Mouse (Mus musculus) hindbrain, embryonic 12.5 days (tissue): ENCODE results near the gene Tmem189. TPM values are rescaled to one million over a fixed set of nuclear protein-coding genes. Genes with fewer than 3 reads are reported as not detected.

ENCODE experiments used
- ATAC-seq: fragments of 200-750 bp; cut with Nextera tagmentation; 2 replicates; pipeline ENCODE4 v1.8.0; 2017; ENCODE audit warnings: moderate TSS enrichment; ENCODE audit not compliant: low FRiP score
- H3K27ac ChIP-seq: fragments of 300-500 bp; sonication (generic); 2 replicates; pipeline ENCODE4 v1.5.1; 2016; ENCODE audit warnings: mild to moderate bottlenecking
- H3K27me3 ChIP-seq: fragments of 300-500 bp; sonication (generic); 2 replicates; pipeline ENCODE4 v1.6.1; 2016; ENCODE audit warnings: mild to moderate bottlenecking
- H3K36me3 ChIP-seq: fragments of 300-500 bp; sonication (generic); 2 replicates; pipeline ENCODE4 v1.6.1; 2016; ENCODE audit warnings: mild to moderate bottlenecking
- H3K4me1 ChIP-seq: fragments of 300-500 bp; sonication (generic); 2 replicates; pipeline ENCODE4 v1.6.1; 2016
- H3K4me2 ChIP-seq: fragments of 300-500 bp; sonication (generic); replicated peaks from 2 replicates; pipeline ENCODE4 v1.6.1; 2016; ENCODE audit warnings: mild to moderate bottlenecking
- H3K4me3 ChIP-seq: fragments of 300-500 bp; sonication (generic); 2 replicates; pipeline ENCODE4 v1.5.1; 2016; ENCODE audit warnings: mild to moderate bottlenecking
- H3K9ac ChIP-seq: fragments of 300-500 bp; sonication (generic); 2 replicates; pipeline ENCODE4 v1.6.1; 2016; ENCODE audit warnings: mild to moderate bottlenecking, moderate library complexity
- H3K9me3 ChIP-seq: fragments of 300-500 bp; sonication (generic); replicated peaks from 2 replicates; pipeline ENCODE4 v1.6.1; 2016; ENCODE audit warnings: mild to moderate bottlenecking
- WGBS: fragments of 180-500 bp; shearing (Covaris S2); methylation state at CpG from one replicate; pipeline ENCODE4 v1.1.7; 2016; 5-methylcytosine and 5-hydroxymethylcytosine counted together
- polyA plus RNA-seq: library from polyadenylated mRNA; unstranded; fragments of >200 nt; fragmentation: Nextera tagmentation; extraction: Ambion mirVana; gene quantifications from 2 replicates; pipeline ENCODE4 v1.2.1, GENCODE M21; 2016

Gene Tmem189
- polyA plus RNA-seq, 1 experiment from 2014 or later = 43.9 TPM

- Histone ChIP-seq H3K9ac (no peak overlapping the region), H3K27ac (no peak overlapping the region), H3K4me2 (no peak overlapping the region), H3K9me3 (no peaks in the 10 kb centered on the region), H3K4me1 (peaks cover 3% of the 10 kb centered on the region; the same call in 1 of the 2 replicates), H3K4me3 (no peak overlapping the region), H3K27me3 (no peaks in the 10 kb centered on the region), H3K36me3 (no peaks in the 10 kb centered on the region)
- no peak for ATAC-seq
- WGBS = 76% methylated on average over 6 of the region's 6 CpGs
Observed at GRCm38 (mm10) chr2:167715008-167715407, 25.4 kb upstream of the Tmem189 start.

- Histone ChIP-seq H3K4me2 (no peak overlapping the region), H3K27ac (no peak overlapping the region), H3K27me3 (no peaks in the 10 kb centered on the region), H3K4me1 (peaks cover 4% of the 10 kb centered on the region; the same call in 1 of the 2 replicates), H3K9me3 (no peaks in the 10 kb centered on the region), H3K4me3 (no peak overlapping the region), H3K36me3 (no peaks in the 10 kb centered on the region), H3K9ac (no peak overlapping the region)
- no peak for ATAC-seq
- 88% methylated on average over 6 of the region's 6 CpGs for WGBS
Observed at GRCm38 (mm10) chr2:167714298-167714697, 24.7 kb upstream of the Tmem189 start.

- no peak for ATAC-seq
- no peak overlapping the region for H3K4me2 ChIP-seq
- H3K27ac ChIP-seq = no peak overlapping the region
- peaks cover 4% of the 10 kb centered on the region; the same call in 1 of the 2 replicates for H3K4me1 ChIP-seq
- WGBS = 78% methylated on average over 17 of the region's 23 CpGs
- H3K36me3 ChIP-seq = no peaks in the 10 kb centered on the region
- no peak overlapping the region for H3K9ac ChIP-seq
- no peaks in the 10 kb centered on the region for H3K9me3 ChIP-seq
- no peak overlapping the region for H3K4me3 ChIP-seq
- no peaks in the 10 kb centered on the region for H3K27me3 ChIP-seq
Observed at GRCm38 (mm10) chr2:167712872-167713821, 23.5 kb upstream of the Tmem189 start.

- H3K4me2 ChIP-seq = no peak overlapping the region
- H3K9ac ChIP-seq = no peak overlapping the region
- H3K4me1 ChIP-seq = peaks cover 4% of the 10 kb centered on the region; the same call in 1 of the 2 replicates
- no peaks in the 10 kb centered on the region for H3K36me3 ChIP-seq
- WGBS = 55% methylated on average over 6 of the region's 6 CpGs
- H3K4me3 ChIP-seq = no peak overlapping the region
- H3K27me3 ChIP-seq = no peaks in the 10 kb centered on the region
- H3K9me3 ChIP-seq = no peaks in the 10 kb centered on the region
- H3K27ac ChIP-seq = no peak overlapping the region
- no peak for ATAC-seq
Observed at GRCm38 (mm10) chr2:167710574-167710973, 21.0 kb upstream of the Tmem189 start.

- H3K9ac ChIP-seq = no peak overlapping the region
- no peak for ATAC-seq
- WGBS = 68% methylated on average over 6 of the region's 6 CpGs
- H3K9me3 ChIP-seq = no peaks in the 10 kb centered on the region
- H3K27me3 ChIP-seq = no peaks in the 10 kb centered on the region
- no peak overlapping the region for H3K4me3 ChIP-seq
- H3K36me3 ChIP-seq = no peaks in the 10 kb centered on the region
- peaks cover 4% of the 10 kb centered on the region; the same call in 1 of the 2 replicates for H3K4me1 ChIP-seq
- no peak overlapping the region for H3K27ac ChIP-seq
- no peak overlapping the region for H3K4me2 ChIP-seq
Observed at GRCm38 (mm10) chr2:167709969-167710368, 20.3 kb upstream of the Tmem189 start.

- H3K4me3 ChIP-seq = no peak overlapping the region
- H3K27me3 ChIP-seq = no peaks in the 10 kb centered on the region
- H3K4me2 ChIP-seq = no peak overlapping the region
- peaks cover 4% of the 10 kb centered on the region; the same call in 1 of the 2 replicates for H3K4me1 ChIP-seq
- no peaks in the 10 kb centered on the region for H3K9me3 ChIP-seq
- no peak overlapping the region for H3K9ac ChIP-seq
- no peaks in the 10 kb centered on the region for H3K36me3 ChIP-seq
- H3K27ac ChIP-seq = no peak overlapping the region
- ATAC-seq = no peak
- 66% methylated on average over 15 of the region's 15 CpGs for WGBS
Observed at GRCm38 (mm10) chr2:167708373-167708772, 18.8 kb upstream of the Tmem189 start.

GRCm38 (mm10) chr2:167706183-167706939 is 16.7 kb upstream of the Tmem189 start:
- H3K27ac ChIP-seq = no peak overlapping the region
- H3K36me3 ChIP-seq = no peaks in the 10 kb centered on the region
- H3K9ac ChIP-seq = no peak overlapping the region
- no peak for ATAC-seq
- H3K4me3 ChIP-seq = no peak overlapping the region
- no peak overlapping the region for H3K4me2 ChIP-seq
- H3K9me3 ChIP-seq = no peaks in the 10 kb centered on the region
- no peaks in the 10 kb centered on the region for H3K27me3 ChIP-seq
- H3K4me1 ChIP-seq = peaks cover 4% of the 10 kb centered on the region; the same call in 1 of the 2 replicates
- WGBS = 75% methylated on average over 11 of the region's 11 CpGs

- H3K4me3 ChIP-seq = no peak overlapping the region
- H3K4me2 ChIP-seq = no peak overlapping the region
- no peaks in the 10 kb centered on the region for H3K27me3 ChIP-seq
- H3K27ac ChIP-seq = no peak overlapping the region
- no peaks in the 10 kb centered on the region for H3K36me3 ChIP-seq
- ATAC-seq = no peak
- no peaks in the 10 kb centered on the region for H3K4me1 ChIP-seq
- no peak overlapping the region for H3K9ac ChIP-seq
- WGBS = 86% methylated on average over 4 of the region's 4 CpGs
- no peaks in the 10 kb centered on the region for H3K9me3 ChIP-seq
Observed at GRCm38 (mm10) chr2:167704409-167704808, 14.8 kb upstream of the Tmem189 start.

GRCm38 (mm10) chr2:167702126-167702525 is 12.5 kb upstream of the Tmem189 start:
- no peak for ATAC-seq

GRCm38 (mm10) chr2:167701472-167701871 is 11.8 kb upstream of the Tmem189 start:
- no peaks in the 10 kb centered on the region for H3K27me3 ChIP-seq
- H3K27ac ChIP-seq = no peak overlapping the region
- no peaks in the 10 kb centered on the region for H3K36me3 ChIP-seq
- no peaks in the 10 kb centered on the region for H3K9me3 ChIP-seq
- ATAC-seq = no peak
- WGBS = 75% methylated on average over 5 of the region's 5 CpGs
- H3K4me1 ChIP-seq = no peaks in the 10 kb centered on the region
- H3K4me3 ChIP-seq = no peak overlapping the region
- H3K4me2 ChIP-seq = no peak overlapping the region
- H3K9ac ChIP-seq = no peak overlapping the region

More at GRCm38 (mm10) chr2:167702126-167702525, 12.5 kb upstream of the Tmem189 start:
- no peaks in the 10 kb centered on the region for H3K9me3 ChIP-seq
- H3K36me3 ChIP-seq = no peaks in the 10 kb centered on the region
- 74% methylated on average over 6 of the region's 6 CpGs for WGBS
- H3K27me3 ChIP-seq = no peaks in the 10 kb centered on the region
- no peak overlapping the region for H3K27ac ChIP-seq
- no peak overlapping the region for H3K4me3 ChIP-seq
- H3K9ac ChIP-seq = no peak overlapping the region
- H3K4me2 ChIP-seq = no peak overlapping the region
- no peaks in the 10 kb centered on the region for H3K4me1 ChIP-seq

- Histone ChIP-seq H3K36me3 (no peaks in the 10 kb centered on the region), H3K4me1 (no peaks in the 10 kb centered on the region), H3K9me3 (peaks cover 6% of the 10 kb centered on the region; the same call in 1 of the 2 replicates), H3K4me2 (no peak overlapping the region), H3K9ac (no peak overlapping the region), H3K27me3 (no peaks in the 10 kb centered on the region), H3K27ac (no peak overlapping the region), H3K4me3 (no peak overlapping the region)
- WGBS = 81% methylated on average over 5 of the region's 5 CpGs
- no peak for ATAC-seq
Observed at GRCm38 (mm10) chr2:167700018-167700417, 10.4 kb upstream of the Tmem189 start.

- H3K4me1 ChIP-seq = no peaks in the 10 kb centered on the region
- no peak overlapping the region for H3K4me2 ChIP-seq
- no peaks in the 10 kb centered on the region for H3K36me3 ChIP-seq
- H3K9ac ChIP-seq = no peak overlapping the region
- H3K27ac ChIP-seq = no peak overlapping the region
- peaks cover 8% of the 10 kb centered on the region; the same call in 1 of the 2 replicates for H3K9me3 ChIP-seq
- peaks cover 3% of the 10 kb centered on the region; the same call in 1 of the 2 replicates for H3K27me3 ChIP-seq
- no peak overlapping the region for H3K4me3 ChIP-seq
- ATAC-seq = no peak
- WGBS = 73% methylated on average over 5 of the region's 5 CpGs
Observed at GRCm38 (mm10) chr2:167697902-167698301, 8.3 kb upstream of the Tmem189 start.
